Mouse (Mus musculus): ENCODE measurements around the gene Stambpl1.
"Not testable (repeated sequence)": the region's sequence is repeated elsewhere in the genome, so short reads cannot be mapped to it uniquely, and the experiment has no call there.

Stambpl1 gene

GRCm38 (mm10) chr19:34198901-34199300 lies 6.9 kb downstream of the Stambpl1 start:
- no peak for DNase-seq

- DNase-seq: no peak
Measured at GRCm38 (mm10) chr19:34199488-34199887, 7.5 kb downstream of the Stambpl1 start.

GRCm38 (mm10) chr19:34202668-34203067 lies 10.6 kb downstream of the Stambpl1 start:
- no peak for DNase-seq

- not testable (repeated sequence) for DNase-seq
Measured at GRCm38 (mm10) chr19:34206128-34206527, 14.1 kb downstream of the Stambpl1 start.

- no peak for DNase-seq
Measured at GRCm38 (mm10) chr19:34206760-34207440, 14.9 kb downstream of the Stambpl1 start.

- no peak for DNase-seq
Measured at GRCm38 (mm10) chr19:34209031-34209430, 17.0 kb downstream of the Stambpl1 start.

- no peak for DNase-seq
Measured at GRCm38 (mm10) chr19:34209930-34210581, 18.0 kb downstream of the Stambpl1 start.

- DNase-seq: no peak
Measured at GRCm38 (mm10) chr19:34210841-34211240, 18.8 kb downstream of the Stambpl1 start.

GRCm38 (mm10) chr19:34212489-34213250 lies 20.6 kb downstream of the Stambpl1 start:
- no peak for DNase-seq

- DNase-seq: no peak
Measured at GRCm38 (mm10) chr19:34213251-34213645, 21.2 kb downstream of the Stambpl1 start.

GRCm38 (mm10) chr19:34214136-34214535 lies 22.1 kb downstream of the Stambpl1 start:
- DNase-seq: no peak

- DNase-seq: peak; percentile 58 to 78
Measured at GRCm38 (mm10) chr19:34216956-34217355, 24.9 kb downstream of the Stambpl1 start.

GRCm38 (mm10) chr19:34217761-34218160 lies 25.7 kb downstream of the Stambpl1 start:
- DNase-seq: peak in 1 of 2 experiments; percentile 55

GRCm38 (mm10) chr19:34219260-34219968 lies 27.4 kb downstream of the Stambpl1 start:
- peak in 1 of 2 experiments; percentile 54 for DNase-seq

GRCm38 (mm10) chr19:34220732-34221380 lies 28.8 kb downstream of the Stambpl1 start:
- no peak for DNase-seq

GRCm38 (mm10) chr19:34222805-34223204 lies 30.8 kb downstream of the Stambpl1 start:
- DNase-seq: no peak

GRCm38 (mm10) chr19:34231596-34231995 lies 39.6 kb downstream of the Stambpl1 start:
- DNase-seq: no peak

GRCm38 (mm10) chr19:34232326-34232725 lies 40.3 kb downstream of the Stambpl1 start:
- DNase-seq: no peak

GRCm38 (mm10) chr19:34233944-34234343 lies 41.9 kb downstream of the Stambpl1 start:
- DNase-seq: no peak

GRCm38 (mm10) chr19:34236049-34236448 lies 44.0 kb downstream of the Stambpl1 start:
- DNase-seq: no peak

- DNase-seq: no peak
Measured at GRCm38 (mm10) chr19:34237746-34238145, 45.7 kb downstream of the Stambpl1 start.

GRCm38 (mm10) chr19:34240273-34241039 lies 48.4 kb downstream of the Stambpl1 start:
- no peak for DNase-seq

Measured in thymus, adult 18-20 months (tissue).